Mouse (Mus musculus) limb, embryonic 12.5 days (tissue): Measurements from ENCODE around the gene Papola. TPM values are rescaled to one million over a fixed set of nuclear protein-coding genes. Genes with fewer than 3 reads are reported as not detected.

Experiments
- ATAC-seq: fragments of 200-750 bp; cut with Nextera tagmentation; 2 replicates; pipeline ENCODE4 v1.8.0; 2017; ENCODE audit warnings: low read depth, moderate TSS enrichment; ENCODE audit not compliant: insufficient number of reproducible peaks, insufficient read depth, low FRiP score, low TSS enrichment
- H3K27ac ChIP-seq: fragments of 300-500 bp; sonication (generic); 2 replicates; pipeline ENCODE4 v1.5.1; 2016; ENCODE audit warnings: mild to moderate bottlenecking, moderate library complexity
- H3K27me3 ChIP-seq: fragments of 300-500 bp; sonication (generic); 2 replicates; pipeline ENCODE4 v1.6.1; 2016; ENCODE audit warnings: mild to moderate bottlenecking, moderate library complexity
- H3K36me3 ChIP-seq: fragments of 300-500 bp; sonication (generic); 2 replicates; pipeline ENCODE4 v1.6.1; 2016; ENCODE audit warnings: mild to moderate bottlenecking, moderate library complexity
- H3K4me1 ChIP-seq: fragments of 300-500 bp; sonication (generic); replicated peaks from 2 replicates; pipeline ENCODE4 v1.6.1; 2016
- H3K4me2 ChIP-seq: fragments of 300-500 bp; sonication (generic); 2 replicates; pipeline ENCODE4 v1.6.1; 2016; ENCODE audit warnings: mild to moderate bottlenecking, moderate library complexity
- H3K4me3 ChIP-seq: fragments of 300-500 bp; sonication (generic); replicated peaks from 2 replicates; pipeline ENCODE4 v1.5.1; 2016; ENCODE audit warnings: mild to moderate bottlenecking
- H3K9ac ChIP-seq: fragments of 300-500 bp; sonication (generic); replicated peaks from 2 replicates; pipeline ENCODE4 v1.6.1; 2016; ENCODE audit warnings: mild to moderate bottlenecking, moderate library complexity
- H3K9me3 ChIP-seq: fragments of 300-500 bp; sonication (generic); 2 replicates; pipeline ENCODE4 v1.6.1; 2016; ENCODE audit warnings: mild to moderate bottlenecking, moderate library complexity
- WGBS: fragments of 180-500 bp; shearing (Covaris S2); methylation state at CpG from one replicate; pipeline ENCODE4 v1.1.7; 2016; 5-methylcytosine and 5-hydroxymethylcytosine counted together
- polyA plus RNA-seq: library from polyadenylated mRNA; unstranded; fragments of >200 nt; fragmentation: Nextera tagmentation; extraction: Ambion mirVana; gene quantifications from 2 replicates; pipeline ENCODE4 v1.2.1, GENCODE M21; 2016

Papola gene
- polyA plus RNA-seq, 1 experiment from 2014 or later, result 289 TPM

DNA sequence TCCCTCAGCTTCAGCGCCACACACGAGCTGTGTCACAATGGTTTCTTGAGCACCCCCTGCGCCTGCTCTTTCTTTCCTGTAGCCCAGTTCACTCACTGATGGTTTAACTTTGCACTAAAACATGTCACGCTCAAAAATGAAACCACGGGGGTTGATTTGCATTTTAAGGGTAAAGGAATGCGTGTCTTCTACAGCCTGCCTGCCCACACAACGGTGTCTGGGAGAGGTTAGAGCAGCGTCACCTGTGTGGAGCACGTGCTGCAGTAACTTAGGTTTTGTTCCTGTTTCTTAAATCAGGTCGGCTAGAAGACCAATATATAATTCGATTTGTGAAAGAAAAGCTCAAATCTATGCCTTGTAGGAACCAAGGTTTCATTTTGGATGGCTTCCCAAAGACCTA, 23.3 kb upstream of the Papola start:
- Histone ChIP-seq H3K4me3 (no peak overlapping the region), H3K4me2 (no peak overlapping the region), H3K27ac (no peak overlapping the region), H3K9me3 (no peaks in the 10 kb centered on the region), H3K9ac (no peak overlapping the region), H3K36me3 (no peaks in the 10 kb centered on the region), H3K27me3 (no peaks in the 10 kb centered on the region), H3K4me1 (no peaks in the 10 kb centered on the region)
- 78% methylated on average over 11 of the region's 11 CpGs for WGBS
- ATAC-seq, result no peak

- no peak overlapping the region for H3K27ac ChIP-seq
- H3K4me3 ChIP-seq, result no peak overlapping the region
- 70% methylated on average over 3 of the region's 3 CpGs for WGBS
- no peaks in the 10 kb centered on the region for H3K4me1 ChIP-seq
- no peaks in the 10 kb centered on the region for H3K27me3 ChIP-seq
- no peak overlapping the region for H3K9ac ChIP-seq
- H3K36me3 ChIP-seq, result no peaks in the 10 kb centered on the region
- no peak for ATAC-seq
- no peak overlapping the region for H3K4me2 ChIP-seq
- H3K9me3 ChIP-seq, result no peaks in the 10 kb centered on the region
These were observed 22.9 kb upstream of the Papola start for GRCm38 (mm10) chr12:105761629-105762028.

- Histone ChIP-seq H3K27me3 (no peaks in the 10 kb centered on the region), H3K4me2 (no peak overlapping the region), H3K4me3 (no peak overlapping the region), H3K9me3 (no peaks in the 10 kb centered on the region), H3K36me3 (no peaks in the 10 kb centered on the region), H3K4me1 (no peaks in the 10 kb centered on the region), H3K9ac (no peak overlapping the region), H3K27ac (no peak overlapping the region)
- WGBS, result 78% methylated on average over 10 of the region's 10 CpGs
- ATAC-seq, result no peak
These were observed 14.8 kb upstream of the Papola start for GRCm38 (mm10) chr12:105769700-105770099.

DNA sequence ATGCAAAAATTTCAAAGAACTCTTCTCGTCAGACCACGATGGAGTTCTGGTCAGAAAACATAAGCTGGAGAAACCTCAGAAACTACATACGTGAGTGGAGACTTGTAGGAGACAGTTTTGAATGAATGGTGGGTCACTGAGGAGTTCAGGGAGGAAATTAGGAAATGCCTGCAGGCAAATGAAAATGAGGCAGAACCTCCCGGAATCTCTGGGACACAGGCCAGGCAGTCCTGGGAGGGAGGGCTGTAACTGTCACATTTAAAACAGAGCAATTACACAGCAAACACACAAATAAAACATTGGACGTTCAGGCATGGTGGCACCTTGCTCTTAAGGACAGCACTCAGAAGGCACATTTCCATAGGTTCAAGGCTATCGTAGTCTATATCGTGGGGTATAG, 9.6 kb upstream of the Papola start:
- no peak overlapping the region for H3K4me2 ChIP-seq
- no peaks in the 10 kb centered on the region for H3K27me3 ChIP-seq
- 72% methylated on average over 7 of the region's 7 CpGs for WGBS
- no peak overlapping the region for H3K9ac ChIP-seq
- H3K27ac ChIP-seq, result no peak overlapping the region
- H3K4me3 ChIP-seq, result no peak overlapping the region
- H3K4me1 ChIP-seq, result no peaks in the 10 kb centered on the region
- no peaks in the 10 kb centered on the region for H3K36me3 ChIP-seq
- no peaks in the 10 kb centered on the region for H3K9me3 ChIP-seq
- no peak for ATAC-seq

DNA sequence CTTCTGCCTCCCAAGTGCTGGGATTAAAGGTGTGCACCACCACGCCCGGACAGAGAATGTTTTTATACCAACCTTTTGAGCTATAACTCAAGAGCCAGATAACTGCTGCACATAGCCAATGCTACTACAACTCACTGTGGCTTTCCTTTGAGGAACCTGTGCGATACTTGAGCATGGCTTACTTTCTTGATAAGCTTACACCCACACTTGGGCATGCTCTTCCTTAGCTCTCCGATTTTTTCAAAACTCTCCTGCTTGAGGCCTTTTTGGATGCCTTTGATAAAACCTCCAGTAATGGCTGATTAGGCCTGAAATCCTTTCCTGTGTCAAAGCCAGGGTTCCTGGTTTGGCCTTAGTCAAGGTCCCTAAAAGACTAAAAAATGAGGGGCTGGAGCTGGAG, 6.8 kb upstream of the Papola start:
- Histone ChIP-seq H3K9ac (no peak overlapping the region), H3K4me1 (no peaks in the 10 kb centered on the region), H3K4me2 (no peak overlapping the region), H3K36me3 (no peaks in the 10 kb centered on the region), H3K9me3 (no peaks in the 10 kb centered on the region), H3K27ac (no peak overlapping the region), H3K27me3 (no peaks in the 10 kb centered on the region), H3K4me3 (no peak overlapping the region)
- ATAC-seq, result no peak
- 89% methylated on average over 4 of the region's 4 CpGs for WGBS

- WGBS, result under 1% methylated on average over 53 of the region's 53 CpGs
These were observed 693 bp downstream of the Papola start for GRCm38 (mm10) chr12:105785000-105785774.

GRCm38 (mm10) chr12:105786113-105786512, 1.6 kb downstream of the Papola start:
- Histone ChIP-seq H3K4me3 (peak overlapping the region; percentile 94), H3K4me1 (peaks cover 15% of the 10 kb centered on the region), H3K9ac (no peak overlapping the region; the same call in 1 of the 2 replicates), H3K9me3 (no peaks in the 10 kb centered on the region), H3K27ac (no peak overlapping the region), H3K36me3 (peaks cover 4% of the 10 kb centered on the region; the same call in 1 of the 2 replicates), H3K4me2 (peak overlapping the region; percentile 81), H3K27me3 (no peaks in the 10 kb centered on the region)
- 83% methylated on average over 1 of the region's 1 CpGs for WGBS
- ATAC-seq, result no peak

More at GRCm38 (mm10) chr12:105785000-105785774, 693 bp downstream of the Papola start:
- Histone ChIP-seq H3K9me3 (no peaks in the 10 kb centered on the region), H3K4me1 (peaks cover 15% of the 10 kb centered on the region), H3K4me2 (peak overlapping the region; percentile 81), H3K36me3 (peaks cover 4% of the 10 kb centered on the region; the same call in 1 of the 2 replicates), H3K9ac (peak overlapping the region; percentile 94), H3K4me3 (peak overlapping the region; percentile 94), H3K27ac (peak overlapping the region; percentile 96), H3K27me3 (no peaks in the 10 kb centered on the region)
- ATAC-seq, result peak; percentile 37

DNA sequence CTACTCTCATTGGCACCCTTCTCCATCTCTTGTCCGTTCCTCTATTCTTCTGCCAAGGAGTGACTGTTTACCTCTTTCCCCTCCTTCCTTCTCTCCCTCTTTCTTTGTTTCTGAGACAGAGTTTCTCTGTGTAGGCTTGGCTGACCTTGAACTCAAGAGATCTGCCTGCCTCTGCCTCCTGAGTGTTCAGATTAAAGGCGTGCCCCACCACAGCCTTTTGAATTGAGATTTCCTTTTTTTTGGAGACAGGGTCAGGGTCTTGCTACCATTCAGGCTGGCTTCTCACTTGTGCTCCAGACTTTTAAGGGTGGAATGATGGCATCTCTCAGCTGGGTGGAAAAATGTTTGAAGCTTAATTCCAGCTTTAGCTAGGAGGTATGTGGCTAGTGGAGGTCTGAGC, 3.1 kb downstream of the Papola start:
- H3K9me3 ChIP-seq, result no peaks in the 10 kb centered on the region
- no peaks in the 10 kb centered on the region for H3K27me3 ChIP-seq
- H3K36me3 ChIP-seq, result peaks cover 4% of the 10 kb centered on the region; the same call in 1 of the 2 replicates
- H3K4me3 ChIP-seq, result no peak overlapping the region
- H3K9ac ChIP-seq, result no peak overlapping the region
- WGBS, result 97% methylated on average over 2 of the region's 2 CpGs
- no peak overlapping the region for H3K27ac ChIP-seq
- ATAC-seq, result no peak
- no peak overlapping the region for H3K4me2 ChIP-seq
- peaks cover 15% of the 10 kb centered on the region for H3K4me1 ChIP-seq

- H3K27me3 ChIP-seq, result no peaks in the 10 kb centered on the region
- no peak overlapping the region for H3K4me3 ChIP-seq
- no peaks in the 10 kb centered on the region for H3K9me3 ChIP-seq
- H3K27ac ChIP-seq, result no peak overlapping the region
- ATAC-seq, result no peak
- WGBS, result 90% methylated on average over 6 of the region's 6 CpGs
- H3K4me1 ChIP-seq, result peaks cover 15% of the 10 kb centered on the region
- no peak overlapping the region for H3K4me2 ChIP-seq
- peaks cover 10% of the 10 kb centered on the region; the same call in 1 of the 2 replicates for H3K36me3 ChIP-seq
- no peak overlapping the region for H3K9ac ChIP-seq
These were observed 5.4 kb downstream of the Papola start for GRCm38 (mm10) chr12:105789885-105790284.

GRCm38 (mm10) chr12:105794896-105795295, 10.4 kb downstream of the Papola start:
- H3K9me3 ChIP-seq, result no peaks in the 10 kb centered on the region
- no peak overlapping the region for H3K4me3 ChIP-seq
- no peaks in the 10 kb centered on the region for H3K27me3 ChIP-seq
- H3K36me3 ChIP-seq, result peaks cover 18% of the 10 kb centered on the region
- no peaks in the 10 kb centered on the region for H3K4me1 ChIP-seq
- ATAC-seq, result no peak
- H3K4me2 ChIP-seq, result no peak overlapping the region
- 93% methylated on average over 2 of the region's 2 CpGs for WGBS
- no peak overlapping the region for H3K9ac ChIP-seq
- H3K27ac ChIP-seq, result no peak overlapping the region

DNA sequence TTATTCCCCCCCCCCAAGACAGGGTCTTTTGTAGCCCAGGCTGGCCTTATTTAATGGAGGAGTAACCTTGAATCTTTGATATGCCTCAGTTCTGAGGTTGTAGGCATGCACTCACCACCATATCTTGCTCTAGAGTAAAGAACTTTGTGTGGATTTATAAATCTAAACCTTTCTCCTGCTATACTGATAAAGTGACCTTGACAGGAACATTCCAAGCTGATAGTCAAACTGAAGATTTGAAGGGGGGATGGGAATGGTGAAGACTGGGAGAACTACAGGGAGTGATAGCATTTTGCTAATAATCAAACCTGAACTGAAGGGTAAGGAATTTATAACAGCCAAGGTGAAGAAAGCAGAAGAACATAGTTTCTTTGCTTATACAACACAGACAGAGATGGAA, 13.5 kb downstream of the Papola start:
- no peak overlapping the region for H3K4me2 ChIP-seq
- H3K9me3 ChIP-seq, result no peaks in the 10 kb centered on the region
- no peak overlapping the region for H3K27ac ChIP-seq
- H3K4me3 ChIP-seq, result no peak overlapping the region
- ATAC-seq, result no peak
- no peak overlapping the region for H3K9ac ChIP-seq
- no peaks in the 10 kb centered on the region for H3K4me1 ChIP-seq
- H3K27me3 ChIP-seq, result no peaks in the 10 kb centered on the region
- H3K36me3 ChIP-seq, result peaks cover 45% of the 10 kb centered on the region

DNA sequence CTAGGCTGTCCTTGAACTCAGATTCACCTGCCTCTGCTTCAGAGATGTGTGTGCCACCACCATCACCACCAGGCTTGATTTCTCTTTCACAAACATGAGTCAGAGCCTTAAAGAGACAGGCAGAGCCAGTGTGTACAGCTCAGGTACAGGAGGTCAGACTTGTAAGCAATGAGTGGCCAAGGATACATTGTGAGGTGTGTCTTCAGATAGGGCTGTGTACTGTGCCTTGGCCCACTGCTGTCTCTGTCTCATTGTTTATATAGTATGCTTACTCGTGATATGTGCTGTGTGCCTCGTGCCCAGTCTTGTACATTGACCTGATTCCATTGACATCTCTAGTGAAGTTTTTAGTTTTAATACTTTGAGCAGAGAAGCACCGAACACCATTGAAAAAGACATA, 21.3 kb downstream of the Papola start:
- H3K4me2 ChIP-seq, result no peak overlapping the region
- H3K27me3 ChIP-seq, result no peaks in the 10 kb centered on the region
- no peak overlapping the region for H3K9ac ChIP-seq
- no peaks in the 10 kb centered on the region for H3K9me3 ChIP-seq
- no peak overlapping the region for H3K4me3 ChIP-seq
- H3K36me3 ChIP-seq, result peaks cover 91% of the 10 kb centered on the region
- WGBS, result 96% methylated on average over 3 of the region's 3 CpGs
- no peaks in the 10 kb centered on the region for H3K4me1 ChIP-seq
- no peak overlapping the region for H3K27ac ChIP-seq
- no peak for ATAC-seq
